Mouse (Mus musculus): ENCODE measurements around the gene Rnf180. TPM values are rescaled to one million over a fixed set of nuclear protein-coding genes. Genes with fewer than 3 reads are reported as not detected.

Rnf180 gene
- polyA plus RNA-seq (2012; rRNA removed; ENCODE audit: low replicate concordance) = 0.66 and 3.9 TPM in 2 replicates

DNA sequence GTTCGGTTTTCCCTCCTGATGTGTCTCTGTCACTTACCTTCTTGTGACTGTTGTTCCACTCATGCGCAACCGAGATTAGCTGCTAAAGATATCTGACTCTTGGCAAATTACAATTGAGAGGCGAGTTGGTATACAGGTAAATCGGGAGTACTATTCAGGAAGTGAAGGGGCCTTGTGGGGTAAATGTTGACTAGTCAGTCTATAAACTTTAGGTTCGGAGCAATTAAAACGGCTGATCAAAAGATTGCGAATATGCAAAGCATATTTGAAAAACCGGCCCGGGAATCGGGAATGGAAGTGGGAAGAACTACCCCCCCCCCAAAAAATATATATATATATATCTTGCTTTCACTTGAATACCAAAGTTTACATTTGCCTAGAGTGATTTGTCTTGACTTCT lies at the start of gene Rnf180:
Rnf180 (minus strand) TSS at position 101 of the 400 bp plus-strand sequence.

DNA sequence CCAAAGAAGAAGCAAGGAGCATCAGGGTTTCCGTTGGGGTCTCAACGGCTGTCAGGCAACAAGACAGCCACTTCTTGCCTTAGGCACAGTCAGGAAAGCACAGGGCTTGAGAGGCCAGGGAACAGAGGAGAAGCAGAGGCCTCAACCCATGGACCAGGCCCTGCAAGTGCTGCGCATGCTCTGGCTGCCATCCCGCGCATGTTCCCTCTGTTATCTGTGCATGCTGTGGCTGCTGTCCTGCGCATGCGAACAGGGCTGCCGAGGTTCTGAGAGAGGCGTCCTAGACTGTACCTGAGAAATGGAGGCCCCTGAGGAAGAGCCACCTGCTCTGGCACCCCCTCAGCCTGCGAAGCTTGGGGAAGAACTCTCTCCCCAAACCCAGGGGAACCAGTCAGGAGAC lies 212.8 kb downstream of the Rnf180 start, which contains the start of gene 4933425L06Rik:
4933425L06Rik (plus strand) TSS at position 261 of the 400 bp plus-strand sequence.

Other genes starting within 250 kb of the Rnf180 start
- 2.0 and 2.2 TPM in 2 replicates for gene Rgs7bp, start 239.9 kb downstream of the Rnf180 start, polyA plus RNA-seq (2012; rRNA removed; ENCODE audit: low replicate concordance)
- not detected in 2 replicates for gene 4933425L06Rik, start 212.7 kb downstream of the Rnf180 start, polyA plus RNA-seq (2012; rRNA removed; ENCODE audit: low replicate concordance)
- gene Htr1a, start 148.8 kb upstream of the Rnf180 start, polyA plus RNA-seq (2012; rRNA removed; ENCODE audit: low replicate concordance) = not detected in 2 replicates

All from subcutaneous adipose tissue, adult 2 months (tissue).